Comparison of ENCODE assay signal across 8 mouse cellular contexts in genomic region chrX:94032937-94033336, GRCm38 (mm10).
DNase-seq lines count a peak whose midpoint lies in the region; ATAC-seq and TF ChIP-seq lines count a peak whose summit lies in the region.

No protein-coding gene starts in this region.

- peak; percentile 15 for DNase-seq in forebrain, embryonic 10.5 days (ENCODE audit: extremely low spot score, low spot score)
- DNase-seq in 416B (ENCODE audit: low read depth), result peak; percentile 79
- DNase-seq in adrenal gland, postnatal 10 days, result peak; percentile 50
- DNase-seq in frontal cortex, postnatal 25 days (ENCODE audit: low spot score in 2 of 2), result peak; percentile 9 to 10
- peak; percentile 25 to 51 for DNase-seq in layer of hippocampus, adult 2 months (ENCODE audit: low spot score in 2 of 2)
- DNase-seq in lung, postnatal 36 days, result peak; percentile 78
- peak; percentile 72 for DNase-seq in splenic B cell, adult 2 months (ENCODE audit: low read depth, low spot score)

- no peaks in the 10 kb centered on the region for H3K36me3 ChIP-seq in forebrain, embryonic 10.5 days (replicated peaks)
- no peaks in the 10 kb centered on the region for H3K36me3 ChIP-seq in forebrain, embryonic 12.5 days (replicated peaks)
- H3K36me3 ChIP-seq in splenic B cell, adult 2 months (ENCODE audit: control insufficient read depth, insufficient read depth, low read length, poor library complexity, severe bottlenecking), result no peaks in the 10 kb centered on the region

- no peak overlapping the region for H3K27ac ChIP-seq in forebrain, embryonic 10.5 days
- H3K27ac ChIP-seq in forebrain, embryonic 12.5 days, result no peak overlapping the region
- H3K27ac ChIP-seq in layer of hippocampus, adult 2 months, result no peak overlapping the region

- no peak overlapping the region for H3K4me2 ChIP-seq in forebrain, embryonic 12.5 days

- peaks cover 82% of the 10 kb centered on the region for H3K27me3 ChIP-seq in forebrain, embryonic 10.5 days (ENCODE audit: poor library complexity, severe bottlenecking)
- peaks cover 31% of the 10 kb centered on the region for H3K27me3 ChIP-seq in forebrain, embryonic 12.5 days
- H3K27me3 ChIP-seq in splenic B cell, adult 2 months (ENCODE audit: control insufficient read depth, insufficient read depth, low read length, poor library complexity, severe bottlenecking), result no peaks in the 10 kb centered on the region

- H3K9me3 ChIP-seq in forebrain, embryonic 10.5 days, result no peaks in the 10 kb centered on the region
- no peaks in the 10 kb centered on the region for H3K9me3 ChIP-seq in forebrain, embryonic 12.5 days

- 36% methylated on average over 11 of the region's 11 CpGs for WGBS in forebrain, embryonic 10.5 days
- 39% methylated on average over 11 of the region's 11 CpGs for WGBS in forebrain, embryonic 12.5 days

- no peak overlapping the region for H3K4me3 ChIP-seq in forebrain, embryonic 10.5 days
- no peak overlapping the region for H3K4me3 ChIP-seq in forebrain, embryonic 12.5 days (replicated peaks)
- H3K4me3 ChIP-seq in layer of hippocampus, adult 2 months, result no peak overlapping the region

- no peaks in the 10 kb centered on the region for H3K4me1 ChIP-seq in forebrain, embryonic 10.5 days
- no peaks in the 10 kb centered on the region for H3K4me1 ChIP-seq in forebrain, embryonic 12.5 days

- no peak overlapping the region for H3K9ac ChIP-seq in forebrain, embryonic 12.5 days

- peak; percentile 81 for TF ChIP-seq CTCF in layer of hippocampus, adult 2 months (conservative IDR thresholded peaks at IDR 0.05)

- ATAC-seq in forebrain, embryonic 12.5 days (ENCODE audit: low FRiP score), result no peak

Comparison
In these comparisons a context has a peak if more than half of its experiments do, and no peak if none do; other contexts are left out.
1. DNase-seq: peak in every context shown above with its lines; median percentile 79 in 416B; 78 in lung, postnatal 36 days; 72 in splenic B cell, adult 2 months; 50 in adrenal gland, postnatal 10 days; 38 in layer of hippocampus, adult 2 months; 15 in forebrain, embryonic 10.5 days; 10 in frontal cortex, postnatal 25 days.